Mouse (Mus musculus) heart, postnatal 36 days (tissue): ENCODE measurements at regions not wholly inside any gene's neighbourhood (a gene's known extent, or its start where the extent isn't known, plus 50 kb on each side); places are given as distances from the start of the nearest gene placed in this dataset.

Experiments used
- DNase-seq, 2 experiments: peaks; one replicate each; pipeline ENCODE4 v3.0.0; 2021 to 2022
- intact Hi-C: fragments of 180-260 bp; cut with DNase I; formaldehyde crosslinking; loops from one replicate; pipeline ENCODE4 v1.15.1; 2025

GRCm38 (mm10) chr14:100792094-100792493 lies 408.0 kb downstream of the Prr30 start:
- intact Hi-C loops = no loop called here
- no peak for DNase-seq

GRCm38 (mm10) chr14:100781882-100782281 lies 418.2 kb downstream of the Prr30 start:
- intact Hi-C loops = no loop called here
- DNase-seq = no peak

- DNase-seq = peak in 1 of 2 experiments; percentile 20
- intact Hi-C loops = loop anchor here (5.0 to 10.0 kb wide), 3 partner anchors 197 to 739 kb away; no protein-coding TSS in a partner anchor
Measured at GRCm38 (mm10) chr14:100753951-100754350, 446.2 kb downstream of the Prr30 start.

- no peak for DNase-seq
- intact Hi-C loops = loop anchor here (5.0 to 10.0 kb wide), 3 partner anchors 195 to 738 kb away; no protein-coding TSS in a partner anchor
Measured at GRCm38 (mm10) chr14:100752746-100753145, 447.4 kb downstream of the Prr30 start.

- intact Hi-C loops = loop anchor here (5.0 to 10.0 kb wide), 3 partner anchors 193 to 735 kb away; no protein-coding TSS in a partner anchor
- peak; percentile 64 to 69 for DNase-seq
Measured at GRCm38 (mm10) chr14:100749737-100750541, 450.2 kb downstream of the Prr30 start.

- no peak for DNase-seq
- intact Hi-C loops = no loop called here
Measured at GRCm38 (mm10) chr14:100735276-100735675, 450.8 kb upstream of the Klf12 start.

- no peak for DNase-seq
- intact Hi-C loops = no loop called here
Measured at GRCm38 (mm10) chr14:100728433-100728832, 444.0 kb upstream of the Klf12 start.

GRCm38 (mm10) chr14:100727701-100728100 lies 443.2 kb upstream of the Klf12 start:
- intact Hi-C loops = no loop called here
- no peak for DNase-seq

GRCm38 (mm10) chr14:100724962-100725361 lies 440.5 kb upstream of the Klf12 start:
- intact Hi-C loops = no loop called here

GRCm38 (mm10) chr14:100720667-100721066 lies 436.2 kb upstream of the Klf12 start:
- intact Hi-C loops = no loop called here
- no peak for DNase-seq

More at GRCm38 (mm10) chr14:100724962-100725361, 440.5 kb upstream of the Klf12 start:
- DNase-seq = peak; percentile 7 to 9

- intact Hi-C loops = no loop called here
Measured at GRCm38 (mm10) chr14:100714952-100715351, 430.5 kb upstream of the Klf12 start.

GRCm38 (mm10) chr14:100713999-100714471 lies 429.6 kb upstream of the Klf12 start:
- intact Hi-C loops = no loop called here
- DNase-seq = no peak

More at GRCm38 (mm10) chr14:100714952-100715351, 430.5 kb upstream of the Klf12 start:
- no peak for DNase-seq

GRCm38 (mm10) chr14:100713592-100713991 lies 429.1 kb upstream of the Klf12 start:
- no peak for DNase-seq
- intact Hi-C loops = no loop called here

- intact Hi-C loops = no loop called here
- no peak for DNase-seq
Measured at GRCm38 (mm10) chr14:100665361-100665955, 381.0 kb upstream of the Klf12 start.

GRCm38 (mm10) chr14:100664180-100664579 lies 379.7 kb upstream of the Klf12 start:
- intact Hi-C loops = no loop called here
- no peak for DNase-seq

GRCm38 (mm10) chr14:100642076-100642475 lies 357.6 kb upstream of the Klf12 start:
- intact Hi-C loops = no loop called here
- no peak for DNase-seq

GRCm38 (mm10) chr14:100634521-100634920 lies 350.0 kb upstream of the Klf12 start:
- intact Hi-C loops = no loop called here
- DNase-seq = no peak

- intact Hi-C loops = no loop called here
- DNase-seq = no peak
Measured at GRCm38 (mm10) chr14:100631676-100632075, 347.2 kb upstream of the Klf12 start.

GRCm38 (mm10) chr14:100630197-100630596 lies 345.7 kb upstream of the Klf12 start:
- intact Hi-C loops = no loop called here
- DNase-seq = no peak

- intact Hi-C loops = no loop called here
- DNase-seq = no peak
Measured at GRCm38 (mm10) chr14:100627523-100627922, 343.0 kb upstream of the Klf12 start.

- intact Hi-C loops = no loop called here
- no peak for DNase-seq
Measured at GRCm38 (mm10) chr14:100619656-100620030, 335.2 kb upstream of the Klf12 start.
